Mouse (Mus musculus): ENCODE measurements around the gene Phf5a. TPM values are rescaled to one million over a fixed set of nuclear protein-coding genes. Genes with fewer than 3 reads are reported as not detected.
A peak's percentile ranks its signal among the peaks of the same experiment; 100 is the strongest.

The Phf5a gene
- polyA plus RNA-seq, 1 experiment from 2014 or later, result 123 TPM

DNA sequence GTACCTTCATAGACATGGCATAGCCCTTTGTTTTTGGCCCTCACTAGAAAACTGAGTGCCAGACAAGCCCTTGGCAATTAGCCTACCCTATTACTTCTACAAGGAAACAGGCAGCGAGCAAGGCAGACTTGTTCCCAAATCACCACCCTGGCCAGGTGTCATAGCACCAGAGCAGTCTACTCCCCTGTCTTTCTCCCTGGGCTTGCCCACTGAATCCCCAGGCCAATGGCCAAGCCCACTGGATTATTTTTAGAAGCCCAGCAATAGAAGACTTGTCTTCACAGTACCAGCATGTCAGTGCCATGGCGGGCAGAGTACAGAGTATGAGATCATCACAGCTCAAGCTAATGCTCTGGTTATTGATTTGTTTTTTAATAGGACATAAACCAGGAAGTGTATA lies 27.0 kb upstream of the Phf5a start:
- no peaks in the 10 kb centered on the region for H3K27me3 ChIP-seq
- WGBS, result 98% methylated on average over 2 of the region's 2 CpGs
- no peak for ATAC-seq (ENCODE audit: low FRiP score)
- no peak overlapping the region for H3K27ac ChIP-seq
- H3K9ac ChIP-seq, result no peak overlapping the region
- no peak overlapping the region for H3K4me3 ChIP-seq
- no peaks in the 10 kb centered on the region for H3K9me3 ChIP-seq
- H3K4me2 ChIP-seq, result no peak overlapping the region
- no peaks in the 10 kb centered on the region for H3K4me1 ChIP-seq (replicated peaks)
- H3K36me3 ChIP-seq, result peaks cover 92% of the 10 kb centered on the region

DNA sequence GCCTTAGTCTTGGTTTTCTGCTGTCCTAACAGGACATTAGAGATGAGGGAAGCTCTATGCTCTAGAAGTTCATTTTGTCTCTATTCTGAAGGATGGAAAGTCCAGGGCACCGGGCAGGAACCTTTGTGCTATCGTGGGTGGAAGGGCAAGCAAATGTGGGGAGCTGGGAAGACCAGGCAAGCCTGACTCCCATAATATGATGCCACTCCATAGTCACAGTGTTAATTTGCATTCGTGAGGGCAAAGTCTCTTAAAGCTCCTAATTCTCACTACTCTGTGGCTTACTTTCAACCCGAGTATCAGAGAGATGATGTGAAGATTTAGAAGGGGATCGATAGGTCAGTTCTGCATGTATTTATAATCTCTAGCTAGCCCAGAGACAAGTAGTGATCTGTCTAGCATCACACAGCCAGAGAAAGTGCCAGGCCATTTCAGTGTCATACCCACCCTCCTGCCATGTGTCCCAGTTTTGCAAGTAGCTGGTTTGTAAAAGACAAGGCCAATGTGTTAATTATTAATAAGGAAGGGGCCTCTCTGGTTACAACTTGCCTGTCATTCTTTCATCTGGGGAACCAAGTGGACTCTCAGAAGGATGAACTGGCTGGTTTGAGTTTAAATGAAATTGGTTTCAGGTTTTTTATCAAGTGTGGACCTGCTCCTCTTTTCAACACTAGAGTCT lies 26.0 kb upstream of the Phf5a start:
- Histone ChIP-seq H3K9me3 (no peaks in the 10 kb centered on the region), H3K9ac (no peak overlapping the region), H3K27ac (no peak overlapping the region), H3K4me1 (replicated peaks) (no peaks in the 10 kb centered on the region), H3K36me3 (peaks cover 89% of the 10 kb centered on the region), H3K4me3 (no peak overlapping the region), H3K4me2 (no peak overlapping the region), H3K27me3 (no peaks in the 10 kb centered on the region)
- WGBS, result 92% methylated on average over 5 of the region's 5 CpGs
- ATAC-seq (ENCODE audit: low FRiP score), result no peak

DNA sequence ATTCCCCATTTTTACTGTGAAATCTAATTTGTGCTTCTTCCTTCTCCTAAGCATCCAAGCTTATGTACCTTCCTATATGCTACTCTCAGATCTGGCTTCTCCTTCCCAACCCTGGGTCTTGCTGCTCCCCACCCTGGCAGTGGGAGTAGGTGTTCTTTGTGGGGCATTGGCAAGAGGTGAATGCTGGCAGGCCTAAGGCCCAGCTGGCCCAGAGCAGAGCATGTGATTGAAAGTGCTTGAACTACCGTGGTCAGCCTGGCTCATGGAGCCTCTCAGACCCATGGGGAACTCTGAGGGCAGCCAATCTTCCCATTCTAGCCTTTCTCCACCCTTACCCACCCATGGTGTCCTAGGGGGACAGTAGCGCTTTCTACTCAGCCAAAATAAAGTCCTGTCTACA lies 24.7 kb upstream of the Phf5a start:
- Histone ChIP-seq H3K9me3 (no peaks in the 10 kb centered on the region), H3K27ac (no peak overlapping the region), H3K9ac (no peak overlapping the region), H3K4me1 (replicated peaks) (no peaks in the 10 kb centered on the region), H3K36me3 (peaks cover 89% of the 10 kb centered on the region), H3K27me3 (no peaks in the 10 kb centered on the region), H3K4me3 (no peak overlapping the region), H3K4me2 (no peak overlapping the region)
- 94% methylated on average over 2 of the region's 2 CpGs for WGBS
- no peak for ATAC-seq (ENCODE audit: low FRiP score)

DNA sequence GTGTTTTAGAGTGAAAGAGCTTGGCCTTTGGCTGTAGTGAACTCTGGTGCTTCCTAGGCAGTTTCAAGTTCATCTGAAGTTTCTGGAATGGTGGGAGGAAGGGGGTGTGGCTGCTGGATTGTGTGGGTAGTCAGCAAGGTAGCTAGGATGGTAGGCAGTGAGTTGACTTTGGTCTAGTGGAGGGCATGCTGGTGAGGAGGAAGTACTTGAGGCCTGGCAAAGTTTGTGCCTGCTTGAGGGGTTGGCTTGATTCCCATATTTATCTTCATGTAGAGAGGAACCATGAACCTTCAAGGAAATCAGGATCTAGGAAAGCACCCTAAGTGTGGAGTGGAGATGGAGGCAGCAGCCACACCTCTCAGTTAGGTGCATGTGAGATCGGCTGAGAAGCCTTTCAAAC lies 22.3 kb upstream of the Phf5a start:
- Histone ChIP-seq H3K9ac (no peak overlapping the region), H3K27ac (no peak overlapping the region), H3K27me3 (no peaks in the 10 kb centered on the region), H3K9me3 (no peaks in the 10 kb centered on the region), H3K36me3 (peaks cover 92% of the 10 kb centered on the region), H3K4me2 (no peak overlapping the region), H3K4me1 (replicated peaks) (no peaks in the 10 kb centered on the region), H3K4me3 (no peak overlapping the region)
- WGBS, result 86% methylated on average over 1 of the region's 1 CpGs
- no peak for ATAC-seq (ENCODE audit: low FRiP score)

DNA sequence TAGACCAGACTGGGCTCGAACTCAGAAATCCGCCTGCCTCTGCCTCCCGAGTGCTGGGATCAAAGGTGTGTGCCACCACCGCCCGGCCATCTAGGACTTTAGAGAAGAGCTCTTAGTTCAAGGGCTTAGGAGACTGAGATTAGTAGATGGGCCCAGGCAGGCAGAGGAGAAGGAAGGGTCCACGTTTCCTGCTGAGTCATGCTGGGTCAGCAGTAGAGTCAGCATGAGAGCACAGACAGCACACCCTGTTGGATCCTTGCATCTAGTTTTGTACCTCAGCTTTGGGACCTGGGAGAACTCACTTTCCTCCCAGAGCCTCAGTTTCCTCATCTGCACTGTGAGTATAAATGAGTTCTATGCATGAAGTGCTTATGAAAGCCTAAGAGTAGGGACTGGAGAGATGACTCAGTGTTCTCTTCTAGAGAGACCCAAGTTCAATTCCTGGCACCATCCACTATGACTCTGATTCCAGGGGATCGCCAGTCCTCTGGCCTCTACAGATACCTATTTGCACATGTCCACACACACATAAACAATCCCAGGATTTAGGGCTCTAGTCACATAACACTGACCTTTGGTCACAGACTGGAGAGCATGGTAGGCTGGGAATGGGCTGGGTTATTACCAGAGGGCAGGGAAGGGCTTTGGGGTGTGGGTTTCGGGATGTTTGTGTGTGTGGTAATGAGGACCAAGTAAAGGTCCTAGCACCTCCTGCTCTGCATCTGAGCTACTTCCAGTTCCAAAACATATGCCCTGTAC lies 20.3 kb upstream of the Phf5a start:
- Histone ChIP-seq H3K9me3 (no peaks in the 10 kb centered on the region), H3K36me3 (peaks cover 78% of the 10 kb centered on the region), H3K4me3 (no peak overlapping the region), H3K27me3 (no peaks in the 10 kb centered on the region), H3K4me2 (no peak overlapping the region), H3K9ac (no peak overlapping the region), H3K27ac (no peak overlapping the region), H3K4me1 (replicated peaks) (no peaks in the 10 kb centered on the region)
- ATAC-seq (ENCODE audit: low FRiP score), result no peak
- 97% methylated on average over 8 of the region's 8 CpGs for WGBS

DNA sequence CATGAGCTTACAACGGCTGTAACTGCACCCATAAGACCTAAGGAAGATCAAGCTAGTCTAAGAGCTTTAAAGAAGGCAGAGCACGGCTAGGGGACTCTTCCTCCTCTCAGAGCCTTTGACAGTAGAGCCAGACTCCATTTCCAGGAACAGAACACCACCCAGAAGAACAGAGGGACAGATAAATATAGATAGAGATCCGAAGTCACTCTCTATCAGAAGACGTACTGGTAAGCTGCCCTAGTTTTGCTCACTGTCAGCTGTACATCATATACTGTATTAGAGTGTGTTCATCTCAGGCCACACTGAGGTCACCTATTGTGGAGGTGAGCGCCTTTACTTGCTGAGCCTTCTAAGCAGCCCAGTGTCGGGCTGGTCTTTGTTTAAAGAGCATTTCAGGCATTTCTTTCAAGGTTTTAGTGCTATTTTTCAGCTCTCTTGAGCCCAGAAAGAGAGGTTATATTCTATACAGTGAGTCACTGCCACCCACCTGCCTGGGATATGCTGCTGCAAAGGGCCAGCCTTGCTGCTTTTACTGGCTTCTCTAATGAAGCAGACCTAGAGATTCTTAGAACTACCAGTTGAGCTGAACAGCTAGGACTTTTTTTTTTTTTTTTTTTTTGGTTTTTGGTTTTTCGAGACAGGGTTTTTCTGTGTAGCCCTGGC lies 19.6 kb upstream of the Phf5a start:
- ATAC-seq (ENCODE audit: low FRiP score), result no peak
- H3K27ac ChIP-seq, result no peak overlapping the region
- H3K4me3 ChIP-seq, result no peak overlapping the region
- H3K36me3 ChIP-seq, result peaks cover 70% of the 10 kb centered on the region
- no peak overlapping the region for H3K9ac ChIP-seq
- no peak overlapping the region for H3K4me2 ChIP-seq
- no peaks in the 10 kb centered on the region for H3K9me3 ChIP-seq
- 93% methylated on average over 7 of the region's 7 CpGs for WGBS
- H3K4me1 ChIP-seq (replicated peaks), result no peaks in the 10 kb centered on the region
- no peaks in the 10 kb centered on the region for H3K27me3 ChIP-seq

DNA sequence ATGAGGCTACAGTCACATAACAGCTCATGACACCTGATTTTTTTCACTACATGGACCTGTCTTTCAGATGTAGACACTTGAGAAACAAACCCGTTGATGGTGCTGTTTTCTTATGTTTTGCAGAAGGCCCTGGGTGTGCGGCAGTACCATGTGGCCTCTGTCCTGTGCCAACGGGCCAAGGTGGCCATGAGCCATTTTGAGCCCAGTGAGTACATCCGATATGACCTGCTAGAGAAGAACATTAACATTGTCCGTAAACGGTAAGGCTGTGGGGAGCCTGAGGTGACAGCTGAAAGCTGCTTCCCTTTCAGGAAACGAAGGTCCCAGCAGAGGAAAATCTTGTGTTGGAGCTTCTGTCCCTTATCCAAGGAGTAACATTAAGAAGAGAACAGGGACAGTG lies 17.5 kb upstream of the Phf5a start:
- no peak for ATAC-seq (ENCODE audit: low FRiP score)
- no peak overlapping the region for H3K9ac ChIP-seq
- no peak overlapping the region for H3K27ac ChIP-seq
- no peak overlapping the region for H3K4me3 ChIP-seq
- no peaks in the 10 kb centered on the region for H3K4me1 ChIP-seq (replicated peaks)
- peaks cover 57% of the 10 kb centered on the region for H3K36me3 ChIP-seq
- no peak overlapping the region for H3K4me2 ChIP-seq
- WGBS, result 97% methylated on average over 7 of the region's 7 CpGs
- no peaks in the 10 kb centered on the region for H3K27me3 ChIP-seq
- H3K9me3 ChIP-seq, result no peaks in the 10 kb centered on the region

DNA sequence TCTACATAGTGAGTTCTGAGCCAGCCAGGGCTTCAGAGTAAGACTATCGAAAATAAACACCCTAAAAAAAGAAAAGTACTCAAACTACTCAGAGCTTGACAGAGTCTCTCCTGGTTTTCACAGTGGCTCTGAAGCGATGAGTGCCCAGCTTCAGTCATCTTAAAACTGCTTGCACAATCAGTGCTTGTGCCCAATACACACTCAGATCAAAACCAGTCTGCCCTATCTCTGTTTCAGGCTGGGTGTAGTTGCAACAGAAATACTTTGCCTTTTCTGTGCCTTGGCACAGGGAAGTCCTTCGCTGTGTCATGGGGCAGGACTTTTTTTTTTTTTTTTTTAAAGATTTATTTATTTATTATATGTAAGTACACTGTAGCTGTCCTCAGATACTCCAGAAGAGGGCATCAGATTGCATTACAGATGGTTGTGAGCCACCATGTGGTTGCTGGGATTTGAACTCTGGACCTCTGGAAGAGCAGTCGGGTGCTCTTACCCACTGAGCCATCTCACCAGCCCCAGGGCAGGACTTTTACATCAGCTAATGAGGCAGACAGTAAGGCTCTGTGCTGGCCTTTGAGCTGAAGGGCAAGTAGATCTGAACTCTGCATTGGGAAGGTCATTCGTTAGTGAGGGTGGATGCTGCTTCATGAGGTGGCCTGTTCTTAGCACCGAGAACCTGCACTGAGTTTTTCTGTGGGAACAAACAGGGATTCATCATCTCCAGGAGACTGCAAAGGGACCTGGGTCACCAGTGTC lies 15.3 kb upstream of the Phf5a start:
- Histone ChIP-seq H3K9ac (no peak overlapping the region), H3K4me3 (no peak overlapping the region), H3K4me2 (no peak overlapping the region), H3K27ac (no peak overlapping the region), H3K4me1 (replicated peaks) (0 out of 2 replicates have a peak, but pooled peaks cover 3% of the 10 kb centered on the region), H3K27me3 (no peaks in the 10 kb centered on the region), H3K9me3 (no peaks in the 10 kb centered on the region), H3K36me3 (peaks cover 38% of the 10 kb centered on the region)
- ATAC-seq (ENCODE audit: low FRiP score), result no peak
- 92% methylated on average over 6 of the region's 6 CpGs for WGBS

DNA sequence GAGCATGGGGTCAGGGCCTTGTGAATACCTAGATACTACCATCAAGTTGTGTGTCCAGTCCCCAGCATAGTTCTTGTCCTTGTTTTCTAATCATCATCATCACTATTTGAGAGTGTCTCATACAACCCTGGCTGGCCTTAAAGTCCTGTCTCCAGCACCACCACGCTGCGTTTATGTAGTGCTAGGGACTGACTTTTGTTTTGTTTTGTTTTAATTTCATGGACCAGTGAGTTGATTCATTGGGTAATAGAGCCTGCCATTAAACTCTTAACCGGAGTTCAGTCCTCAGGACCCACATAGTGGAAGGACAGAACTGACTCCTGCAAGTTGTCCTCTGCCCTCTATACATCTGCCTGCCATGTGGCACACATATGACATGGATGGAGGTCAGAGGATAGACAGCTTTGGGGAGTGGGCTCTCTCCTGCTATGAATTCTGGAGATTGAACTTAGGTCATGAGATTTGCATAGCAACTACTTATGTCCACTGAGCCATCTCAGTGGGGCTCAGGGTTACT lies 13.8 kb upstream of the Phf5a start:
- 58% methylated on average over 3 of the region's 3 CpGs for WGBS
- H3K4me1 ChIP-seq (replicated peaks), result peaks cover 17% of the 10 kb centered on the region

DNA sequence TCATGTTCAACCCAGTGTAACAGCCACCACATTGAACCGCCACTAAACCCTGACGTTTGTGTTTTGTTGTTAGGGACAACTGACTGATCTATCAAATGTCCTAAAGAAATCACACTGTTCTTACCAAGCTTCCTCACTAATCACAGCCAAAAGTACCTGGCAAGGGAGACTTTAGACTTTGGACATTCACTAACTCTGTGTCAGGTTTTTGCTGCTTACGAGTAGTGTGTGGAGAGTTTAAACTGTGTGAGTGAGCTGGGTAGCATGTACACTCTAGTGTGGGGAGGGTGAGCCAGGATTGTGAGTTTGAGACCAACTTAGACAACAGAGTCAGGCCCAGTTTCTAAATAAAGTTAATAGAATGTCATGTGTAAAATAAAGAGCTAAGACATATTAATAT lies 10.6 kb upstream of the Phf5a start:
- no peak overlapping the region for H3K4me3 ChIP-seq
- no peak overlapping the region for H3K9ac ChIP-seq
- H3K27ac ChIP-seq, result 0 out of 2 replicates have a peak overlapping the region, but pooled peaks have one; percentile 13
- ATAC-seq (ENCODE audit: low FRiP score), result no peak
- H3K9me3 ChIP-seq, result no peaks in the 10 kb centered on the region
- WGBS, result 95% methylated on average over 3 of the region's 3 CpGs
- H3K27me3 ChIP-seq, result no peaks in the 10 kb centered on the region
- H3K4me2 ChIP-seq, result no peak overlapping the region
- H3K4me1 ChIP-seq (replicated peaks), result peaks cover 40% of the 10 kb centered on the region
- peaks cover 3% of the 10 kb centered on the region; the same call in 1 of the 2 replicates for H3K36me3 ChIP-seq

More for the DNA sequence above, 13.8 kb upstream of the Phf5a start:
- Histone ChIP-seq H3K9ac (no peak overlapping the region; the same call in 1 of the 2 replicates), H3K27ac (no peak overlapping the region), H3K27me3 (no peaks in the 10 kb centered on the region), H3K4me2 (no peak overlapping the region), H3K9me3 (no peaks in the 10 kb centered on the region), H3K4me3 (no peak overlapping the region), H3K36me3 (peaks cover 24% of the 10 kb centered on the region)
- ATAC-seq (ENCODE audit: low FRiP score), result no peak

DNA sequence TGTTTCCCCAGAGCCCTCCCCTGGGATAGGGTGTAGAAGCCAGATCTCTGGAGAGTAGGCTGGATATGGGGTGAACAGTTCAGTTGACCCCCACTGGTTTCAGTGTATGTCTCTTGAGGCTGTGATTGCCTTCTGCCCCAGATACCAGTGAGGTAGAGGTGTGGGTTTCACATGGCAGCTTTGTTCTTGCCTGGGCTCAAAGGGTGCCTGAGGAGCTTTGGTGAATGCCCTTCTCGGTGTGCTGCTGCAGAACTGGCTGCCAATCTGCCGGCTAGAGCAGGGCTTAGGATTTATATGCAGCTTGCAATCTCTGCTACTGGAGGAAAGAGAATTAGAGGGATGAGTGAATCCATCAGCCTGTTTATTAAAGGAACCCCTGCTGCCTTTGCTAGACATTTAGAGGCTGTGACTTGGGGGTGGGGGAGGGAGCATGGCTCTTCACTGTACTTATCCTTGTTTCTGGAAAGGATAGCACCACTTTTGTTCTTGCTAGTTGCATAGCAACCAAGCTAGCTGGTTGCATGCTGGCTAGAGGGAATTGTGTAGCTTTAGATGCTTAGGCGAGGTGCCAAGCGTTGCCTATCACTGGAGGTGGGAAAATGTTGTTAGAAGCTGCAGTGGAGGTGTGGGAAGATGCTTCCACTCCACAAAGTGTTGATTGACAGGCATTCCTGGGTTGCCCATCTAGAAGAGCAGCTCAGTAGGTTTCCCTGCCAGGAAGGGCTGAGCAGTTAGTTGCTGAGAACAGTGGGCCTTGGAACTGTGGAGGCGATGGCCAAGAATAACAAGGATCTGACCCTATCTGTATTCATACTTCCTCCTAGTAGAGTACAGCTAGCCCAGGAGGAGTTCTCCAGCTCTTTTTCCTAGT lies 8.1 kb upstream of the Phf5a start:
- H3K27ac ChIP-seq, result peak overlapping the region; percentile 95
- H3K4me3 ChIP-seq, result no peak overlapping the region
- peak overlapping the region; percentile 58 for H3K9ac ChIP-seq
- H3K27me3 ChIP-seq, result no peaks in the 10 kb centered on the region
- no peaks in the 10 kb centered on the region for H3K9me3 ChIP-seq
- H3K36me3 ChIP-seq, result peaks cover 3% of the 10 kb centered on the region; the same call in 1 of the 2 replicates
- 38% methylated on average over 5 of the region's 5 CpGs for WGBS
- H3K4me2 ChIP-seq, result peak overlapping the region; percentile 39
- peaks cover 46% of the 10 kb centered on the region for H3K4me1 ChIP-seq (replicated peaks)
- ATAC-seq (ENCODE audit: low FRiP score), result peak; percentile 91

Measured in hindbrain, embryonic 13.5 days (tissue).